8 mouse cellular contexts compared by ENCODE assay signal in genomic region chr17:34287648-34288047, GRCm38 (mm10). TPM values are rescaled to one million over a fixed set of nuclear protein-coding genes. Genes with fewer than 3 reads are reported as not detected.
A peak's percentile ranks its signal among the peaks of the same experiment; 100 is the strongest.
DNase-seq lines count a peak whose midpoint lies in the region; ATAC-seq lines count a peak whose summit lies in the region.

TSS of gene H2-Aa (minus strand) at chr17:34287823.

- H3K36me3 ChIP-seq in kidney, embryonic 14.5 days (ENCODE audit: control insufficient read depth, insufficient read depth, low read length), result no peaks in the 10 kb centered on the region
- H3K36me3 ChIP-seq in limb, embryonic 15.5 days, result no peaks in the 10 kb centered on the region

- H3K27ac ChIP-seq in kidney, embryonic 14.5 days (ENCODE audit: low read depth, low read length), result no peak within 1 kb of the TSS
- no peak within 1 kb of the TSS for H3K27ac ChIP-seq in limb, embryonic 15.5 days

- DNase-seq in urinary bladder, adult 18-20 months (ENCODE audit: low spot score in 2 of 2), result peak; percentile 67 to 81
- DNase-seq in urinary bladder, postnatal 10 days (ENCODE audit: low spot score), result no peak
- DNase-seq in cerebellum, adult 9-11 months, result peak; percentile 51
- DNase-seq in gastrocnemius, postnatal 25 days, result peak; percentile 74
- peak; percentile 72 for DNase-seq in ovary, adult 18-20 months (ENCODE audit: low spot score)
- DNase-seq in thymus, postnatal 10 days (ENCODE audit: low spot score in 2 of 2), result peak; percentile 66 to 81

- no peaks in the 10 kb centered on the region for H3K9me3 ChIP-seq in kidney, embryonic 14.5 days (ENCODE audit: control insufficient read depth, low read length)
- H3K9me3 ChIP-seq in limb, embryonic 15.5 days, result no peaks in the 10 kb centered on the region

- H3K27me3 ChIP-seq in kidney, embryonic 14.5 days (ENCODE audit: control insufficient read depth, insufficient read depth, low read length), result no peaks in the 10 kb centered on the region
- H3K27me3 ChIP-seq in limb, embryonic 15.5 days, result no peaks in the 10 kb centered on the region

- ATAC-seq in kidney, embryonic 14.5 days (ENCODE audit: low FRiP score, low TSS enrichment), result peak; percentile 83
- ATAC-seq in limb, embryonic 15.5 days (ENCODE audit: insufficient number of reproducible peaks, low FRiP score, low TSS enrichment, low read depth), result peak; percentile 58; the same call in 1 of the 2 replicates

- H3K9ac ChIP-seq in kidney, embryonic 14.5 days (ENCODE audit: low read depth, low read length), result no peak within 1 kb of the TSS
- H3K9ac ChIP-seq in limb, embryonic 15.5 days, result no peak within 1 kb of the TSS

- 14% methylated on average over 8 of the region's 8 CpGs for WGBS in kidney, embryonic 14.5 days
- WGBS in limb, embryonic 15.5 days, result 15% methylated on average over 8 of the region's 8 CpGs

- no peak within 1 kb of the TSS for H3K4me2 ChIP-seq in kidney, embryonic 14.5 days (replicated peaks; ENCODE audit: low read depth, low read length)
- no peak within 1 kb of the TSS for H3K4me2 ChIP-seq in limb, embryonic 15.5 days

- H3K4me1 ChIP-seq in kidney, embryonic 14.5 days (ENCODE audit: control insufficient read depth, insufficient read depth, low read length), result no peaks in the 10 kb centered on the region
- no peaks in the 10 kb centered on the region for H3K4me1 ChIP-seq in limb, embryonic 15.5 days

- no peak within 1 kb of the TSS for H3K4me3 ChIP-seq in kidney, embryonic 14.5 days (ENCODE audit: low read length)
- H3K4me3 ChIP-seq in limb, embryonic 15.5 days, result no peak within 1 kb of the TSS

RNA-seq across cellular contexts. Expression of gene H2-Aa, which starts in this region (rescaled TPM):
- total RNA-seq in gastrocnemius, postnatal 25 days (2021), result 1 to 10 TPM; 4.4 to 4.5 TPM
- 2.7 TPM in 2 replicates for polyA plus RNA-seq in kidney, embryonic 14.5 days (2014; fragmentation: Nextera tagmentation; extraction: Ambion mirVana)
- 2.9 and 3.3 TPM in 2 replicates for polyA plus RNA-seq in limb, embryonic 15.5 days (2015; fragmentation: Nextera tagmentation; extraction: Ambion mirVana)
